Mouse (Mus musculus): ENCODE measurements at regions not wholly inside any gene's neighbourhood (a gene's known extent, or its start where the extent isn't known, plus 50 kb on each side); places are given as distances from the start of the nearest gene placed in this dataset.

DNA sequence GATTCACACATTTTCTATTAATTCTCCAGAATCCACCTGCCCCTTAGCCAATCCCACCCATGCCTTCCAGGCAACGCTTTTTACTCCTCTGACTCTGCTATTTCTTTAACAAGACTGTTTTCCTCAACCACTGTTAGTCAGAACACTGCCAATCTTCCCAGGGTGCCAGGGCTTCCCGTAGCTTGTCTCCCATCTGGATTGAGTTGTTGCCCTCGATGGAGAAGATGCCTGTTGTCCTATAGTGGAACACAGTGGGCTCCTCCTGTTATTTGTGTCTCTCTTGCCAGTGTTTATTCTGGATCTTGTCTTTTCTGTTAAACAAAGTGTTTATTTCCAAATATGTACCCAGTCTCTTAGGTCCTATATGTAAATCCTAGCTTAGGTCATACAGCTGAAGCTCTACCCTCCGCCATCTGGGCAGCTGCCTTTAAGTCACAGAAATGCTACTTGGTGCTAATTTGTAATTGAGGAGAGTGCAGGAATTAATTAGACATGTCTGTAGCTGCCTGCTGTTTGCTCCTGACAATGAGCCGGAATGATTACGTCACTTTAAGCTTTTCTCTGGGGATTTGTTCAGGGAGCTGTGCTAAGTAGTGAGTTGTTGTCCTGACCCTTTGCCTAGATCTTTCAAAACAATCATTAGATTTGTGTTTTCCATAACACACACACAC lies 115.3 kb upstream of the Xpo1 start:
- TF ChIP-seq CTCF (conservative IDR thresholded peaks at IDR 0.05; ENCODE audit: low read length) (no peak), POU5F1 (IDR thresholded peaks at IDR 0.05; ENCODE audit: borderline replicate concordance, low read length) (no peak)
